Mouse (Mus musculus) CD4-positive, CD25-positive, alpha-beta regulatory T cell, adult 2 months (primary cell): ENCODE data around the gene Atg16l1.
A peak's percentile ranks its signal among the peaks of the same experiment; 100 is the strongest.
"Not testable (repeated sequence)": the region's sequence is repeated elsewhere in the genome, so short reads cannot be mapped to it uniquely, and the experiment has no call there.

Experiments used
- DNase-seq: peaks from one replicate; pipeline ENCODE4 v3.0.0-alpha.2; 2012; ENCODE audit warnings: low read depth, low spot score

Gene Atg16l1

GRCm38 (mm10) chr1:87771724-87772123 lies 16.1 kb downstream of the Atg16l1 start:
- no peak for DNase-seq

GRCm38 (mm10) chr1:87773336-87773735 lies 17.7 kb downstream of the Atg16l1 start:
- DNase-seq, result no peak

- no peak for DNase-seq
Observed at GRCm38 (mm10) chr1:87774845-87775244, 19.2 kb downstream of the Atg16l1 start.

GRCm38 (mm10) chr1:87779204-87779785 lies 23.6 kb downstream of the Atg16l1 start:
- no peak for DNase-seq

- no peak for DNase-seq
Observed at GRCm38 (mm10) chr1:87785703-87786102, 30.0 kb downstream of the Atg16l1 start.

- no peak for DNase-seq
Observed at GRCm38 (mm10) chr1:87786251-87786650, 30.6 kb downstream of the Atg16l1 start.

GRCm38 (mm10) chr1:87789665-87790064 lies 34.0 kb downstream of the Atg16l1 start:
- DNase-seq, result no peak

DNA sequence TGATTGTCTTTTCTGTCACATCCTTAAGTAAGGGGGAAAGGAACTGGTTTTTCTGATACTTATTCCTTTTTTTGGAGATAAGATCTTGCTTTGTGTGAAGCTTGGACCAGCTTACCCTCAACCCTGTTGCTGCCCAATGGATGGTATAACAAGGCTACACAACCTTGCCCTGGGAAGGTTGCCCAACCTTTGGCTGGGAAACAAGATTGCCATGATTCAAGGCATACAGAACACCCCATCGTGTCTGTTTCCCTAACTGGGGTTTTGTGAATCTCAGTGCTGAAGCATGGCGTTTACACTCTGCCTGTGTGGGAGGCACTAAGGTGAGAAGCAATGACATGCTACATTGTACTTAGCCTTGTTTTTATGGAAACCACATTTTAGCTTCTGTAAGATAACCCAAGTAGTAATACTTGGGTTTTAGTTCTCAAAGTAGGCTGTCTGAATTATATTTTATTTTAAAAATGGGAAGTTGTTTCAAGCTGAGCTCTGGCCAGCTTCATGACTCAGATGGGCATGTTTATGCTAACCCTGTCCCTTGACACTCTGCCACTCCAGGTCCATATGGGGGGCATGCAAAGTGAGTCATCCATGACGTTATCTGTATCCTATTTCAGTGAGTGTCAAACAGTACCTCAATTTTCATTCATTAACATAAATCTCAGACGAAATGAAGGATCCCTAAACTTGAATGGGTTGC lies 36.9 kb downstream of the Atg16l1 start:
- no peak for DNase-seq

DNA sequence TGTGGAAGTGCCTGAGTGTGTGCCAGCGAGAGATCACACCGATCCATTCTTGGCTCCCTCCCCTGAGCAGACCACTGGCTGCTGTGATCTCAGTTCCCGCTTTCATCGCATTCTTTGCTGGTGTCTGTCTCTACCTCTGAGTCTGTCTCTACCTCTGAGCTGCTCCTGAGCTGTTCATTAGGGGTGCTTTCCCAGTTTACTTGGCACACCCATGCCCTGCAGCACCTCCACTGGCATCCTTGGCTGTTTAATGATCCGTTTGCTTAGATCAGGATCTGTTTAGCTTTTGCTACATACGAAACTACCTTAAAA lies 37.4 kb downstream of the Atg16l1 start:
- no peak for DNase-seq

DNA sequence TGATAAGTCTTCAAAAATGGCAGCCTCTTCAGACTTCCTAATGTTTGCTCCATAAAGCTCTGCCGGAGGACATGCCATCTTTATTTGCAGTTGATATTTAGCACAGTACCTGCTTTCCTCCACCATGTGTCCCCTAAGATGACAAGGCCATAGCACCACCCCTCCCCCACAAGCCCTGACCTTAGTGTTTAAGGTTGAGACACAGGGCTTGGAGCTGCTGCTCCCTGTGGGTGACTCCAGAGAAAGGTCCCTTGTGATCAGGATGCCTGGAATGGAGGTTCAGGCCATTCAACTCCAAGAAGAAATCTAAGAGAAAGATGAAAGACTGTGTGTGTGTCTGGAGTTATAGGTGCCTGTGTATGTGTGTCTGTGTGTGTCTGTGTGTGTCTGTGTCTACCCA lies 42.0 kb downstream of the Atg16l1 start:
- DNase-seq, result no peak

DNA sequence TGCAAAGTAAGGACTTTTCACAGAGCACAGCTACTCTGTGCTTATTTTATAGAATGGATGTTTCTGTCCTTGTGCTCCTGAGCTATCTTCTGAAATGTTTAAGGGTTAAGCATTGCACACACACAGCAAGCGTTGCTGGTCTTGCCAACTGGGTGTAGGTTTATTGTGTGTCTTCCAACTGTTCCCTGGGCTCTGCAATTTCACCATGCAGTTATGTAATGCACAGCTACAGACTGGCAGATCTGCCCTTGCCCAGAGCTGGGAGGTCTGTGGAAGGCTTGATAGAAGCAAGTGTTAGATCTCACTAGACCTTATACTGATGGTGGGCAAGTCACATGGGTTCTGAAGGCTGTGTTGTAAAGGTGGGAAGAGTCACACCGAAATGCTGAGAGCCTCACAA lies 42.6 kb downstream of the Atg16l1 start:
- no peak for DNase-seq

DNA sequence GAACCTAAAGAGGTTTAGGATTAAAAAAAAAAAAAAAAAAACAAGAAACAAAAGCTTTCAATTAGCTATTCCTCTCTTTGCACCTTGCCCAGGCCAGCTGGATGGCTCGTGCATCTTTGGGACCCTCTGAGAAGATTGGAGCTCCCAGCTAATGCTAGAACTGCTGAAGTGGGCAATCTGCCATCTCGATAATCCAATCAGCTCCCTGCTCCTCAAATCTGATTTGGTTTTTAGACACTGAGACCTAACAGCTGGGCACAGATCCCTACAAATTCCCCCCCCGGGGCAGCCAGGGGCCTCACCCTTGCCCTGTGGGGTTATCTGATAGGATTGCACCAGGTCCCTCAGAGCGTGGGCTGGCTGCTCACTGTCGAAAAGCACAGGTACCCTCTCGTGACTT lies 47.9 kb downstream of the Atg16l1 start, which contains the start of gene Sag:
TSS of gene Sag (plus strand) at position 105 of the 400 bp plus-strand sequence.
- DNase-seq, result no peak

DNA sequence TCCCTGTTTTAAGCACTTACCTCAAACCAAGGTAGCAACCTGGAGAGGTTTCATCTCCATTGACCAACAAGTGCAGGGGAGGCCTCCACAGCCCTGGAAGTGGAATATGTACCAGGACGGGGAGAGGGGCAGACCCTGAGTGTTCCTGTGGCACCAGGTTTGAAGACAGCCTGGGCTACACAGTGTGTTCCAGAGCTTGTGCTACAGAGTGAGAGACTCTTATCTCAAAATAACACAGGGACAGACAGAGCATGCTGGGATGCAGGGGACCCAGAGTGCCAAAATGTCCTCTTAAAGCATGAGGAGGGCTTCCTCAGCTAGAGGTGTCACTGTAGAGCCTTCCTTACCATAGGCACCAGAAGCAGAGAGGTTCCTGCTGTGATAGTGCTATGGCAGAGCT lies 52.1 kb downstream of the Atg16l1 start:
- no peak for DNase-seq

DNA sequence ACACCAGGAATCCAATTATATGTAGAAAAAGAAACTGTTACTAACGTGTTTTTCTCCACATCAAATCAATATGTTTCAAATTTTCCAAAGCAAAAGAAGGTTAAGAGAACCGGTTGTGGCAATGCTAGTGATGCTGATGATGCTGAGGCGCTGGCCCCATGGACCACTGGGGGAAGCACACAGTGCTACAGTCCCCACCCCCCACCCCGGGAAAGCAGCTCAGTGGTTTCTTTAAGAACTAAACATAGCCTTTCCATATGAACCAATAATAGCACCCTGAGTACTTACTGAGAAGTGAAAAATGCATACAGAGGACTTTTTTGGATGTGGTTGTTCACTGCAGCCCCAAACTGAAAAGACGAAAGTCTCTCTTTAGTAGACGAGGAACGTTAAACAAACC lies 55.7 kb downstream of the Atg16l1 start:
- DNase-seq, result peak; percentile 49

DNA sequence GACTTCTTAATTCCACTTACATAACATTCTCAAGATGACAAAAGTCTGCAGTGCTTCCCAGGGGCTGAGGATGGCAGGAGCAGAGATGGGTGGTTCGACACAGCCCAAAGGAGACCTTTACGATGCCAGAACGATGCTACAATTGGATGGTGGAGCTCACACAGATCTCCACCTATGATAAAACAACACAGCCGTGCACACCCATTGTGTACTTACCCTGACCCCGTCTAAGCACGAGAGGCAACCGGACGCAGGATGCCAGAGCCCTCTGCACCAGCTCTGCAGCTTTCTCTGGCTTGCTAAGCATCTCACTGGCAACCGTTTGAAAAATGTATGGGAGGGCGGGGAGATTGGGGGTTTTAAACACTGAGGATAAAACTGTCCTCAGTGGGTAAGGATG lies 56.4 kb downstream of the Atg16l1 start:
- DNase-seq, result peak; percentile 63

- DNase-seq, result no peak
Observed at GRCm38 (mm10) chr1:87813155-87813554, 57.5 kb downstream of the Atg16l1 start.

DNA sequence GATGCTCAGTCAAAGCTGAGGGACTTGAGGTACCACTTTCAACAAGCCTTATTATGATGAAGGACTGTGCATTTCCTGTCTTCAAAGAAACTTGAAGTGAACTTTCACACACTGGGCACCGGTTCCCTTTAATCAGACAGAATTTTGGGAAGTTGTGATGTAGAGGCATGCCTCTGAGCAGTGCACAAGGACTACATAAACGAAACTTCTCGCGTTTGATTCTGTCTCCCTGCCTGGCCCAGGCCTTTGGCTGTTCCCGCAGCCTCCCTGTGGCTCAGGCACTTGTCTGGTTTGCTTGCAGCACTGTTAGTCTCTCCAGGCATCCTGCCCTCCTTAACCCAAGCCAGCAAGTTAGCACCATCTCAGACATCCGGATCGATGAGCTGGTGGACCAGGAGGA lies 58.0 kb downstream of the Atg16l1 start:
- peak; percentile 22 for DNase-seq

GRCm38 (mm10) chr1:87824420-87824995 lies 68.8 kb downstream of the Atg16l1 start:
- peak; percentile 29 for DNase-seq

- DNase-seq, result no peak
Observed at GRCm38 (mm10) chr1:87825281-87825680, 69.6 kb downstream of the Atg16l1 start.

GRCm38 (mm10) chr1:87825991-87826390 lies 70.3 kb downstream of the Atg16l1 start:
- DNase-seq, result no peak

DNA sequence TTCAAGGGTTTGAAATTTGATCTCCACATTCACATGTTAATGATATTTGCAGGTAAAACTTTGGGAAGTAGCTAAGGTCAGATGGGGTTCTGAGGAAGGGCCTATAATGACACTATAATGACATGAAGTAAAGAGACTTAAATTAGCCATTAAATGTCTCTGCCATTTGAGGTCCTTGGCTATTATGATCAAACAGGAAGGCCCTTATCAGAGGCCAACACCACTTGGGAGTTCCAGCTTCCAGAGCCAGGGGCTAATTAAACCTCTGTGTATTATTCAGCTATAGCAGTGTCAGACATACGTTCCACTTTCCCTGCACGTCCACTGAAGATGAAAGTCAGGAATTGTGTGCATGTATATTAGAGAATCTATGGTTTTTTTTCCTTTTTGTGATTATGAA lies 70.8 kb downstream of the Atg16l1 start:
- no peak for DNase-seq

- DNase-seq, result not testable (repeated sequence)
Observed at GRCm38 (mm10) chr1:87827476-87827875, 71.8 kb downstream of the Atg16l1 start.

DNA sequence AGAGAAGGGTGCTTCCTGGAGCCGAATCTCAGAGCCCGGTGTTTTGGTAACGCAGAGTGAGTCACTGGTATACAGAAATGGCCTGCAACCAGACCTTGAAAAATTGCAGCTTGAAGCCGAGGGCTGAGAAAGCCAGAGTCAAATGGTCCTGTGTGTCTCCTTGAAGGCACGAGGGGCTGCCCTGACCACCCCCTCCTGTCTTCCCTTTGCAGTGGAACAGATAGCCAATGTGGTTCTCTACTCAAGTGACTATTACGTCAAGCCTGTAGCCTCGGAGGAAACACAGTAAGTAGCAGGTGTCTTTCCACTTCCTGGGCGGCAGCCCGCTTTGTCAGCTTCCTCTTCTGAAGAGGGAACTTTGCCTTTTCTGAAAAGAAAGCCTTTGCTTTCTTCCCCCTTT lies 72.5 kb downstream of the Atg16l1 start:
- peak; percentile 87 for DNase-seq
